Mouse (Mus musculus) heart, adult 9 months (tissue): Measurements from ENCODE around the gene Lig1.

Experiments
- DNase-seq, 2 experiments: peaks; one replicate each; pipeline ENCODE4 v3.0.0; 2022; ENCODE audit warnings: low spot score in 2 of 2

Lig1 gene

GRCm38 (mm10) chr7:13277081-13277480 is at the start of gene Lig1:
Gene Lig1 (plus strand): TSS chr7:13277283.
- DNase-seq, result no peak

- DNase-seq, result no peak
Observed at GRCm38 (mm10) chr7:13260746-13261700, 16.1 kb upstream of the Lig1 start.

- DNase-seq, result no peak
Observed at GRCm38 (mm10) chr7:13263851-13264250, 13.2 kb upstream of the Lig1 start.

- DNase-seq, result no peak
Observed at GRCm38 (mm10) chr7:13264396-13264795, 12.7 kb upstream of the Lig1 start.

- DNase-seq, result no peak
Observed at GRCm38 (mm10) chr7:13268749-13269260, 8.3 kb upstream of the Lig1 start.

GRCm38 (mm10) chr7:13269394-13269793 is 7.7 kb upstream of the Lig1 start:
- no peak for DNase-seq

- no peak for DNase-seq
Observed at GRCm38 (mm10) chr7:13271704-13272103, 5.4 kb upstream of the Lig1 start.

GRCm38 (mm10) chr7:13277833-13278232 is 750 bp downstream of the Lig1 start:
- DNase-seq, result no peak

- DNase-seq, result peak; percentile 87 to 93
Observed at GRCm38 (mm10) chr7:13278308-13278891, 1.3 kb downstream of the Lig1 start, which contains the start of gene Zswim9. Gene Zswim9 (minus strand): TSS chr7:13278721.

- peak in 1 of 2 experiments; percentile 3 for DNase-seq
Observed at GRCm38 (mm10) chr7:13278957-13279356, 1.9 kb downstream of the Lig1 start.

- DNase-seq, result no peak
Observed at GRCm38 (mm10) chr7:13288621-13289020, 11.5 kb downstream of the Lig1 start.

GRCm38 (mm10) chr7:13290041-13290675 is 13.1 kb downstream of the Lig1 start:
- DNase-seq, result no peak

GRCm38 (mm10) chr7:13291370-13291769 is 14.3 kb downstream of the Lig1 start:
- no peak for DNase-seq

- DNase-seq, result no peak
Observed at GRCm38 (mm10) chr7:13293878-13294855, 17.1 kb downstream of the Lig1 start.

GRCm38 (mm10) chr7:13295256-13295655 is 18.2 kb downstream of the Lig1 start:
- no peak for DNase-seq

- DNase-seq, result no peak
Observed at GRCm38 (mm10) chr7:13297636-13298035, 20.6 kb downstream of the Lig1 start.

GRCm38 (mm10) chr7:13298821-13299220 is 21.7 kb downstream of the Lig1 start:
- no peak for DNase-seq

- no peak for DNase-seq
Observed at GRCm38 (mm10) chr7:13301643-13302042, 24.6 kb downstream of the Lig1 start.

GRCm38 (mm10) chr7:13302780-13303179 is 25.7 kb downstream of the Lig1 start:
- no peak for DNase-seq

- no peak for DNase-seq
Observed at GRCm38 (mm10) chr7:13303372-13303771, 26.3 kb downstream of the Lig1 start.

GRCm38 (mm10) chr7:13309407-13309806 is 32.3 kb downstream of the Lig1 start:
- DNase-seq, result no peak
